Mouse (Mus musculus) midbrain, embryonic 14.5 days (tissue): ENCODE results near the gene Mettl7a2. TPM values are rescaled to one million over a fixed set of nuclear protein-coding genes. Genes with fewer than 3 reads are reported as not detected.
"Not testable (repeated sequence)": the region's sequence is repeated elsewhere in the genome, so short reads cannot be mapped to it uniquely, and the experiment has no call there.

Experiments used
- ATAC-seq: fragments of 200-750 bp; cut with Nextera tagmentation; 2 replicates; pipeline ENCODE4 v1.8.0; 2017; ENCODE audit warnings: moderate number of reproducible peaks, moderate library complexity; ENCODE audit not compliant: low FRiP score, low TSS enrichment
- DNase-seq: peaks from one replicate; pipeline ENCODE4 v3.0.0-alpha.2; 2015
- H3K27ac ChIP-seq: fragments of 300-500 bp; sonication (generic); replicated peaks from 2 replicates; pipeline ENCODE4 v1.5.1; 2014; ENCODE audit warnings: mild to moderate bottlenecking, low read depth, low read length, moderate library complexity
- H3K27me3 ChIP-seq: fragments of 300-500 bp; sonication (generic); 2 replicates; pipeline ENCODE4 v1.6.1; 2014; ENCODE audit warnings: low read length, control low read depth, mixed read lengths; ENCODE audit not compliant: control insufficient read depth, insufficient read depth
- H3K36me3 ChIP-seq: fragments of 300-500 bp; sonication (generic); 2 replicates; pipeline ENCODE4 v1.6.1; 2014; ENCODE audit warnings: low read length, control low read depth; ENCODE audit not compliant: control insufficient read depth, insufficient read depth
- H3K4me1 ChIP-seq: fragments of 300-500 bp; sonication (generic); 2 replicates; pipeline ENCODE4 v1.6.1; 2014; ENCODE audit warnings: mild to moderate bottlenecking, antibody characterized with exemption, low read length, control low read depth; ENCODE audit not compliant: control insufficient read depth, insufficient read depth
- H3K4me2 ChIP-seq: fragments of 300-500 bp; sonication (generic); 2 replicates; pipeline ENCODE4 v1.6.1; 2014; ENCODE audit warnings: mild to moderate bottlenecking, low read length, moderate library complexity
- H3K4me3 ChIP-seq: fragments of 300-500 bp; sonication (generic); replicated peaks from 2 replicates; pipeline ENCODE4 v1.5.1; 2014; ENCODE audit warnings: low read depth, low read length
- H3K9ac ChIP-seq: fragments of 300-500 bp; sonication (generic); replicated peaks from 2 replicates; pipeline ENCODE4 v1.6.1; 2014; ENCODE audit warnings: mild to moderate bottlenecking, low read length, moderate library complexity
- H3K9me3 ChIP-seq: fragments of 300-500 bp; sonication (generic); 2 replicates; pipeline ENCODE4 v1.6.1; 2016; ENCODE audit warnings: low read length, control low read depth, mixed read lengths; ENCODE audit not compliant: control insufficient read depth
- WGBS: fragments of 180-500 bp; shearing (Covaris S2); extraction: QIAGEN DNeasy Blood & Tissue Kit; methylation state at CpG from one replicate; pipeline ENCODE4 v1.1.7; 2014; 5-methylcytosine and 5-hydroxymethylcytosine counted together
- polyA plus RNA-seq: library from polyadenylated mRNA; unstranded; fragments of >200 nt; fragmentation: Nextera tagmentation; extraction: Ambion mirVana; gene quantifications from 2 replicates; pipeline ENCODE4 v1.2.1, GENCODE M21; 2014

Mettl7a2 gene
- not detected in 2 replicates for polyA plus RNA-seq

GRCm38 (mm10) chr15:100352711-100353250, at the start of gene Mettl7a2, which contains the start of gene Methig1:
Gene Mettl7a2, plus strand, starts transcription at chr15:100353200.
Gene Methig1, plus strand, starts transcription at chr15:100353149.
- H3K27ac ChIP-seq: no peak within 1 kb of the TSS
- WGBS: 90% methylated on average over 10 of the region's 10 CpGs
- ATAC-seq: no peak

GRCm38 (mm10) chr15:100303428-100304018, 49.5 kb upstream of the Mettl7a2 start:
- Histone ChIP-seq H3K4me1 (0 out of 2 replicates have a peak, but pooled peaks cover 5% of the 10 kb centered on the region), H3K27me3 (no peaks in the 10 kb centered on the region), H3K27ac (peak overlapping the region; percentile 94; the same call in 1 of the 2 replicates), H3K36me3 (no peaks in the 10 kb centered on the region), H3K4me3 (peak overlapping the region; percentile 52), H3K9me3 (no peaks in the 10 kb centered on the region), H3K9ac (peak overlapping the region; percentile 81), H3K4me2 (peak overlapping the region; percentile 76)
- whole genome bisulfite sequencing: 46% methylated on average over 8 of the region's 8 CpGs
- peak; percentile 1 for DNase-seq
- no peak for ATAC-seq

More at GRCm38 (mm10) chr15:100352711-100353250, at the start of gene Mettl7a2, which contains the start of gene Methig1:
- DNase-seq: no peak
- Histone ChIP-seq H3K9ac (no peak within 1 kb of the TSS), H3K9me3 (no peaks in the 10 kb centered on the region), H3K4me1 (no peaks in the 10 kb centered on the region), H3K4me2 (no peak within 1 kb of the TSS), H3K4me3 (no peak within 1 kb of the TSS), H3K27me3 (no peaks in the 10 kb centered on the region), H3K36me3 (no peaks in the 10 kb centered on the region)

DNA sequence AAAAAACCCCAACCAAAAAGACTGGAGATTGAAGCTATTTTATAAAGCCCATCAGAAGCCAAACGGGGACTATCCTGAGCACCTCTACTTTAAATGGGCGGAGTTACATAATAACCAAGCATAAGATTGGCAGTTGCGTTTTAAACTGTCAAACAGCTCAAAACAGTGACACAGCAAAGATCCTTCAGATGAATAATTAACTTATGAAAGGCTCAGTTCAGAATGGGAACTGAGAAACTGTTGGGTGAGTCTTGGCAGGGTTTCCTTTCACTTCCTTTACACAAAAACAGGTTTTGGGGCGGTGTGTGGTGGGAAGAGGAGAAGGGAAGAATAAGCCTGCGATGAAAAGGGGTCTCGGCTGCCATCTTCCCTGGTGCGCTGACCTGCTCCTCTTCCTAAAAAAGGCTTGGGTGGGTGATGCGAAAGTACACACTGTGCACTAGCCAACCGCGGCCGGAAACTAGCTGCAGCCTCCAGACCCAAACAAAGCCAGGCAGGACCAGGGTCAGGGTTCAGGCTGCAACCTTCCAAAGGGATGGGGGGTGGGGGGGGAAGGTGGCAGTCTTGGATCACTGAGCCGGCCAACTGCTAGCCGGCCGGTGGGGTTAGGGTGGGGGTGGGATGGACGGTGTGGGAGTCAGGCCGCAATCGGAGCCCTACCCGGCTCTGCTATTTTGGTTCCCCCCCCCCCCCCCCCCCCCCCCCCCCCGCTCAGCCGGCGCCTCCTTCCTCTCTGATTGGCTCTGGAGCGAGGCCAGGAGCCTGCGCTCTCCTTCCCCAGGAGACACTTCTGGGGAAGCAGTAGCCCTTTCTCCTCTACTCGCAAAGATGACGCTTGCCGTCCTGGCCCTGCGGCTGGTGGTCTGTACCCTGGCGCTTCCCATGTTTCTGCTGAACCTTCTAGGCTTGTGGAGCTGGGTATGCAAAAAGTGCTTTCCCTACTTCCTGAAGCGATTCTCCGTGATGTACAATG, 48.7 kb upstream of the Mettl7a2 start, which contains the start of gene Mettl7a1:
Mettl7a1 (plus strand) TSS at position 122 of the 973 bp plus-strand sequence.
- H3K4me1 ChIP-seq: 0 out of 2 replicates have a peak, but pooled peaks cover 5% of the 10 kb centered on the region
- H3K4me2 ChIP-seq: peak within 1 kb of the TSS; percentile 76
- peak within 1 kb of the TSS; percentile 94 for H3K27ac ChIP-seq
- H3K36me3 ChIP-seq: no peaks in the 10 kb centered on the region
- DNase-seq: peak; percentile 90
- peak; percentile 79; the same call in 1 of the 2 replicates for ATAC-seq
- WGBS: 2% methylated on average over 26 of the region's 30 CpGs
- no peaks in the 10 kb centered on the region for H3K27me3 ChIP-seq
- no peaks in the 10 kb centered on the region for H3K9me3 ChIP-seq
- peak within 1 kb of the TSS; percentile 81 for H3K9ac ChIP-seq
- H3K4me3 ChIP-seq: peak within 1 kb of the TSS; percentile 52

DNA sequence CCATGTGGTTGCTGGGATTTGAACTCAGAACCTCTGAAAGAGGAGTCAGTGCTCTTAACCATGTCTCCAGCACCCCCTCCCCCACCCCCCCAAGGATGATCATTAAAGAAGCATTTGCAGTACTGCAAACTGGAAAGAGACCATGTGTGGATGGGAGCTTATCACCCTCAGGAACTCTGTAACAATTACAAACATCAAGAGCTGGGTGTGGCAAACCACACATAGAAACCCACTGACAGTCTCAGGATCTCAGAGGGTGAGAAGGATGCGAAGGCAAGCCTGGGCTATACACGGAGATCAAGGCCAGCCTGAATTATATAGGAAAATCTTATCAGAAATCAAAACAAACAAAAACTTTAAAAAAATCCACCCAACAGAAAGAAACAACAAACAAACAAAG, 46.8 kb upstream of the Mettl7a2 start:
- 93% methylated on average over 2 of the region's 2 CpGs for WGBS
- 0 out of 2 replicates have a peak, but pooled peaks cover 5% of the 10 kb centered on the region for H3K4me1 ChIP-seq
- ATAC-seq: no peak

DNA sequence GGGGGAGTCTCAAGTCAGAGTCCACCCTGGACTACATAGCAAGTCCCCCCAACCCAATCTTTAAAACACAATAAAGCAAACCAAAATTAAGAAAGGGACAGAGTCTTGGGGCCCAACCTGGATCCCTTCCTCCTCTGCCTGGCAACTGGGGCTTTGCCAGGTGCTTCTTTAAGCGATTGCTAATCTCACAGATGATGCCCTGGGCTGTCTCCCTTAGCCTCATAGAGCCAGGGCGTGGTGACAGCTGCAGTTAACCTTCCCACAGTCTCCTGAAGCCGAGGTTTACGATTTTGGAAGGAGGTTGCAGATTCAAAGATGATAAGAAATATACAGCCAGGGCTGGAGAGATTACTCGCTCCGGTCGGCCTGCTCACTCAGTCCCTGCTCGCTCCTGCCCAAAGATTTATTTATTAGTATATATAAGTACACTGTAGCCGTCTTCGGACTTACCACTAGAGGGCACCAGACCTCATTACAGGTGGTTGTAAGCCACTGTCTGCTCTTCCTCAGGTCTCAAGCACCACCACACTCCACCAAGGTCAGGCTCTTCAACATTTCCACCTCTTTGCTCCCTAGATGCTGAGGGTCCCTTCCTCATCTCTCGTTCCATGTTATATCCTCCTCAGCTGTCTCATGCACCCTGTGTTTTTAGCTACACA, 45.4 kb upstream of the Mettl7a2 start:
- H3K4me3 ChIP-seq, H3K9me3 ChIP-seq, H3K36me3 ChIP-seq, H3K4me1 ChIP-seq, H3K27ac ChIP-seq, H3K4me2 ChIP-seq, H3K27me3 ChIP-seq, H3K9ac ChIP-seq: not testable (repeated sequence)
- 47% methylated on average over 8 of the region's 11 CpGs for WGBS
- ATAC-seq (peak; percentile 40; the same call in 1 of the 2 replicates), DNase-seq (peak; percentile 76)

More for the DNA sequence above, 46.8 kb upstream of the Mettl7a2 start:
- no peaks in the 10 kb centered on the region for H3K9me3 ChIP-seq
- H3K36me3 ChIP-seq: no peaks in the 10 kb centered on the region
- H3K9ac ChIP-seq: no peak overlapping the region
- no peak for DNase-seq
- no peak overlapping the region for H3K27ac ChIP-seq
- no peaks in the 10 kb centered on the region for H3K27me3 ChIP-seq
- H3K4me2 ChIP-seq: no peak overlapping the region
- no peak overlapping the region for H3K4me3 ChIP-seq

GRCm38 (mm10) chr15:100312346-100312745, 40.7 kb upstream of the Mettl7a2 start:
- ATAC-seq: no peak
- no peak overlapping the region for H3K4me3 ChIP-seq
- DNase-seq: no peak
- no peaks in the 10 kb centered on the region for H3K9me3 ChIP-seq
- no peaks in the 10 kb centered on the region for H3K27me3 ChIP-seq
- H3K4me2 ChIP-seq: no peak overlapping the region
- H3K9ac ChIP-seq: no peak overlapping the region
- no peak overlapping the region for H3K27ac ChIP-seq
- H3K36me3 ChIP-seq: no peaks in the 10 kb centered on the region
- WGBS: 92% methylated on average over 2 of the region's 2 CpGs
- H3K4me1 ChIP-seq: no peaks in the 10 kb centered on the region

- Histone ChIP-seq H3K9me3 (no peaks in the 10 kb centered on the region), H3K9ac (no peak overlapping the region), H3K27me3 (no peaks in the 10 kb centered on the region), H3K4me1 (no peaks in the 10 kb centered on the region), H3K4me2 (no peak overlapping the region), H3K27ac (no peak overlapping the region), H3K4me3 (no peak overlapping the region), H3K36me3 (no peaks in the 10 kb centered on the region)
- DNase-seq (no peak), ATAC-seq (no peak)
- 93% methylated on average over 5 of the region's 5 CpGs for WGBS
Observed at GRCm38 (mm10) chr15:100314448-100315145, 38.4 kb upstream of the Mettl7a2 start.
